Mouse (Mus musculus): ENCODE data around the gene Btbd9. TPM values are rescaled to one million over a fixed set of nuclear protein-coding genes. Genes with fewer than 3 reads are reported as not detected.

Btbd9 gene
- polyA plus RNA-seq, 1 experiment from 2014 or later: 40.6 TPM

- DNase-seq (ENCODE audit: low spot score): no peak
- no peak for ATAC-seq
- 91% methylated on average over 6 of the region's 6 CpGs for WGBS
- H3K9me3 ChIP-seq (ENCODE audit: low read length): no peaks in the 10 kb centered on the region
- no peaks in the 10 kb centered on the region for H3K4me1 ChIP-seq (ENCODE audit: insufficient read depth, low read depth, low read length)
- no peak overlapping the region for H3K27ac ChIP-seq (ENCODE audit: low read length)
- no peak overlapping the region for H3K4me3 ChIP-seq (ENCODE audit: low read depth, low read length)
- no peak overlapping the region for H3K9ac ChIP-seq (replicated peaks; ENCODE audit: low read depth)
- H3K4me2 ChIP-seq (replicated peaks; ENCODE audit: low read depth, low read length): no peak overlapping the region
- no peaks in the 10 kb centered on the region for H3K27me3 ChIP-seq (replicated peaks; ENCODE audit: insufficient read depth, low read length)
- TF ChIP-seq CTCF (IDR thresholded peaks at IDR 0.05): no peak
- TF ChIP-seq EP300 (IDR thresholded peaks at IDR 0.05): no peak
- H3K36me3 ChIP-seq (ENCODE audit: insufficient read depth, low read length): no peaks in the 10 kb centered on the region
Measured at GRCm38 (mm10) chr17:30180197-30180596, 396.1 kb downstream of the Btbd9 start.

GRCm38 (mm10) chr17:30178402-30178801 lies 397.9 kb downstream of the Btbd9 start:
- ATAC-seq (no peak), DNase-seq (ENCODE audit: low spot score) (no peak)
- no peak overlapping the region for H3K9ac ChIP-seq (replicated peaks; ENCODE audit: low read depth)
- no peaks in the 10 kb centered on the region for H3K9me3 ChIP-seq (ENCODE audit: low read length)
- no peaks in the 10 kb centered on the region for H3K27me3 ChIP-seq (replicated peaks; ENCODE audit: insufficient read depth, low read length)
- H3K4me2 ChIP-seq (replicated peaks; ENCODE audit: low read depth, low read length): no peak overlapping the region
- H3K4me3 ChIP-seq (ENCODE audit: low read depth, low read length): no peak overlapping the region
- 81% methylated on average over 1 of the region's 1 CpGs for WGBS
- H3K36me3 ChIP-seq (ENCODE audit: insufficient read depth, low read length): no peaks in the 10 kb centered on the region
- TF ChIP-seq CTCF (IDR thresholded peaks at IDR 0.05) (no peak), EP300 (IDR thresholded peaks at IDR 0.05) (no peak)
- no peaks in the 10 kb centered on the region for H3K4me1 ChIP-seq (ENCODE audit: insufficient read depth, low read depth, low read length)
- no peak overlapping the region for H3K27ac ChIP-seq (ENCODE audit: low read length)

GRCm38 (mm10) chr17:30177435-30177834 lies 398.9 kb downstream of the Btbd9 start:
- no peaks in the 10 kb centered on the region for H3K36me3 ChIP-seq (ENCODE audit: insufficient read depth, low read length)
- no peak overlapping the region for H3K9ac ChIP-seq (replicated peaks; ENCODE audit: low read depth)
- no peak overlapping the region for H3K4me3 ChIP-seq (ENCODE audit: low read depth, low read length)
- H3K27ac ChIP-seq (ENCODE audit: low read length): no peak overlapping the region
- no peak overlapping the region for H3K4me2 ChIP-seq (replicated peaks; ENCODE audit: low read depth, low read length)
- TF ChIP-seq EP300 (IDR thresholded peaks at IDR 0.05): no peak
- TF ChIP-seq CTCF (IDR thresholded peaks at IDR 0.05): no peak
- WGBS: 72% methylated on average over 4 of the region's 4 CpGs
- no peaks in the 10 kb centered on the region for H3K4me1 ChIP-seq (ENCODE audit: insufficient read depth, low read depth, low read length)
- no peaks in the 10 kb centered on the region for H3K27me3 ChIP-seq (replicated peaks; ENCODE audit: insufficient read depth, low read length)
- no peaks in the 10 kb centered on the region for H3K9me3 ChIP-seq (ENCODE audit: low read length)
- no peak for ATAC-seq
- DNase-seq (ENCODE audit: low spot score): no peak

Other genes starting within 250 kb of the Btbd9 start
- 9.8 and 10.7 TPM in 2 replicates for gene Dnah8, start 47.9 kb upstream of the Btbd9 start, polyA plus RNA-seq (2015; fragmentation: Nextera tagmentation; extraction: Ambion mirVana)
- gene Glo1, start 50.4 kb upstream of the Btbd9 start, polyA plus RNA-seq (2015; fragmentation: Nextera tagmentation; extraction: Ambion mirVana): 159 and 161 TPM in 2 replicates